Mouse (Mus musculus): ENCODE results near the gene Aes.

Gene Aes

DNA sequence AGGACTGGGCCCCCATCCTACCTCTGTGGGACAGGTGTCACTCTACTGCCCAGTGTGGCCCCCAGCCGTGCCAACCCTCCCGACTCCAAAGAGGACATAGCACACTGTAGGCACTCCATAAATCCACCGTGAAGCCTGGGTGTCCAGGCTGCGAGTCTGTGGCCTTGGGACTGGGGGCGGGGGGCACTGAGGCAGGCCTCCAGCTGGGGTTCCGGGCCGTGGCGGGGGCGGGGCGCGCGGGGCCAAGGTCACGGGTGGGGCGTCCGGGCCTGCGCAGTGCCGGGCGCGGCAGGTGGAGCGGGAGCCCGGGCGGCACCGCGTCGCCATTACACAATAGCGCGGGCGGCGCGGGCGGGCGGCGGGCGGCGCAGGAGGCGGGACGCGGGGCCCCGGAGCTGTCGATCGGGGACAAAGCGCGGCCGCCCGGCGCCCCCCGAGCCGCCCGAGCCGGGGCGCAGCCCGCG lies at the start of gene Aes:
Aes (plus strand) TSS at position 326 of the 464 bp plus-strand sequence.
- DNase-seq (ENCODE audit: extremely low spot score), result no peak

- DNase-seq (ENCODE audit: extremely low spot score), result no peak
Measured at GRCm38 (mm10) chr10:81510246-81510810, 49.0 kb upstream of the Aes start.

DNA sequence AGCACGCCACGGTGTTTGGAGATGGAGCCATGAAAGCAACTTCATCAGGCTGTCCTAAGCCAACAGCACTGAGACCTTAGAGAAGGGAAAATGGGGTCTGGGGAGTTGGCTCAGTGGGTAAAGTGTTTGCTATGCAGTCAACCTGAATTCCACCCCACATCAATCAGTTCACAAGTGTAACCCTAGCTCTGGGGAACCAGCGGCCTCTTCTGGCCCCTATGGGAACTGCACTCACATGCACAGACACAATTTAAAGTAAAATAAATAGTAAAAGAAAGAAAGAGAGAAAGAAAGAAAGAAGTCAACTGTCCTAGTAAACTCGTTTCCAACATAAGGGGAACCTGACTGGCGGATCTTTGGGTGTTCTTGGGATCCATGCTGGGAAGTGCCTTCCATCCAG lies 45.5 kb upstream of the Aes start:
- DNase-seq (ENCODE audit: extremely low spot score), result no peak

GRCm38 (mm10) chr10:81517227-81517626 lies 42.1 kb upstream of the Aes start:
- no peak for DNase-seq (ENCODE audit: extremely low spot score)

GRCm38 (mm10) chr10:81518546-81518945 lies 40.7 kb upstream of the Aes start:
- DNase-seq (ENCODE audit: extremely low spot score), result peak; percentile 50

GRCm38 (mm10) chr10:81519227-81519977 lies 39.9 kb upstream of the Aes start:
- no peak for DNase-seq (ENCODE audit: extremely low spot score)

DNA sequence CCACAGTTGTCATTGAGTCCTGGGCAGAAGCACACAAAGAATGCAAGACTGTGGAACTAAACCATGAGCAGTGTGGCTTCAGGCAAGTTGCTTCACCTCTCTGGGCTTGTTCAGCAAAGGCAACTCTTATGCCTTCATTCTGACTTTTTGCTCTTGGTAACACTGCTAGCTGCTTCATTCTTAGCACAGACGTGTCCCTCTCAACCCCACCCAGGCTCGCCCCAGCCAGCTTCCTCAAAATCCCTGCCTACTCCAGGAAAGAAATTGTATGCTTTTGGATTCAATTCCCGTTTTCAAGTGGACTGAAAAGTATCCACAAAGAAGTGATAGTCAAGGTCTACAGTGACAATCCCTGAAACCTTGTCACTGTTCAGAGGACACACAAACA lies 39.3 kb upstream of the Aes start:
- no peak for DNase-seq (ENCODE audit: extremely low spot score)

DNA sequence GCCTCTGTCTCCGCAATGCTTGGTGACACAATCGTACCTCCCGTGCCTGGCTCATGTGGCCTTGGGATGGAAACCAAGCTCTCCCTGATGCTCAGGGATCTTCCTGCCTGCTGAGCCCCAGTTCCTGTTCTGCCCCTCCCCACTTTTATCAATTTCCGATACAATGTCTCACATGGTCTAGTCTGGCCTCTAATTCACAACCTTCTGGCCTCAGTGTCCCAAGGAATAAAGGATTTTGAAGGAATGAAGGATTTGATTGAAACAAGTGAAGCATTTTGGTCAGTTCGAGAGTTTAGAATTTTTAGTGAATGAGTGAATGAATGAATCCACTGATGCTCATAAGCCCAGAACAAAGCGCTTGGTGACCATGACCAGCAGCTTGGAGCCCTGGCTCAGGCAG lies 36.1 kb upstream of the Aes start:
- no peak for DNase-seq (ENCODE audit: extremely low spot score)

- DNase-seq (ENCODE audit: extremely low spot score), result no peak
Measured at GRCm38 (mm10) chr10:81523570-81523969, 35.7 kb upstream of the Aes start.

- DNase-seq (ENCODE audit: extremely low spot score), result no peak
Measured at GRCm38 (mm10) chr10:81524051-81524605, 35.2 kb upstream of the Aes start, which contains the start of gene Gna15. Gene Gna15 (minus strand): TSS chr10:81524225.

DNA sequence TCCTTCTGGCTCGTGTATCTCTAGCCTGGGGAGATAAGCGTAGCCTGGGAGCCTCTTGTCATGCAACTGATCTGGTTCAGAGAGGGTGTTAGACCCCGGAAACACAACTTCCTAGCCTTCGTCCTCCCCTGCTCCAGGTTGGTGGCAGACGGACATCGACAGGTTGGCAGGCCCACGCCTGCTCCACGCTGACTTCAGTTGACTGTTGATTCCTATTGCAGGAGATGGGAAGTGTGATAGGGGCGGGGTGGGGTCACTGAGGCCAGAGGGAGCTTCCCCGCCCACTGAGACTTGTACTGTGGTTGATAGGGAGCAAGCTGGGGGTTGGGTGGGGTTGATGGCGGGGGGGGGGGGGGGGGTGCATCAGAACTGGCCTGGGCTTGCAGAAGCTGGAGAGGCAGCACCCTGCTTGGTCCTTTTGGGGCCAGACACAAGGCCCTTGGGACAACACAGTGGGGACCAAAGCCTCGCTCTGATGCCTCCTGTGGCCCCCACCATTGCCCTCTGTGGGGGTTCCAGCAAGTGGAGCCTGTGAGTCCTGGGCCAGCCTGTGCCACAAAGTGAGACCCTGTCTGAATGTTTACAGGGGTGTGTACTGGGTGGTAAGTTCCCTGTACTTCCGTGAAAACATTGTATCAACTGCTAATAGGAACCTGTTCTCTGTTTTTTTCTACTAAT lies 34.1 kb upstream of the Aes start:
- no peak for DNase-seq (ENCODE audit: extremely low spot score)

DNA sequence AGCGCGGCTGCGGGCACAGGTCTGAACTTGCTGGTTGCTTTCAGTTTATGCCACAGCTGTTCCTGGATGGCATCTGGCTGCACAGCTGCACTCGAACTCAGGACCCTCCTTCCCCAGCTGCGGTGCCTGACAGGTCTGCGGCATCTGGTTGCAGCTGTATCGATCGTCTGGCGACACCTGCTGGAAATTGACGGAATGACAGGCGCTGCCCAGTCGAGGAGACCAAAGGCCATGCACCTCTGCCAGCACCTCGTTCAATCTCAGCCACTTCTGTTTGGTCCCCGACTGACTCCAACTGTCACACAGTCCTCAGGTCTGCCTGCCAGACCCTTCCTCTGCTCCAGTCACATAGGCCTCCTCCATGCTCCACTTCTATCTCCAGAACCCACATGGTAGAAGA lies 32.5 kb upstream of the Aes start:
- peak; percentile 77 for DNase-seq (ENCODE audit: extremely low spot score)

DNA sequence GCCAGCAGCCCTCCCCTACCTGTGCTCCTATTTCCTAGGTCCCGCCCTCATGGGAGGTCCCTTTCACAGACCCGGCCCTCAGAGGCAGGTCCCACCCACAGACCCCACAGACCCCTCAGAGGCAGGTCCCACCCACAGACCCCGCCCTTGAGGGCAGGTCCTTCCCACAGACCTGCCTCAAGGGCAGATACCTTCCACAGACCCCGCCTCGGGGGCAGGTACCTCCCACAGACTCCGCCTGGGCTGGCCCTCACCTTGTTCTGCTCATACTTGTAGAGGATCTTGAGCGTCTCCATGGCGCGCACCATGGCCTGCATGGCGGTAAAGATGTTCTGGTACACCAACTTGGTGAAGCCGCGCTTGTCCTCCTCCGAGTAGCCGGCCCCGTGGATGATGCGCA lies 24.5 kb upstream of the Aes start:
- no peak for DNase-seq (ENCODE audit: extremely low spot score)

DNA sequence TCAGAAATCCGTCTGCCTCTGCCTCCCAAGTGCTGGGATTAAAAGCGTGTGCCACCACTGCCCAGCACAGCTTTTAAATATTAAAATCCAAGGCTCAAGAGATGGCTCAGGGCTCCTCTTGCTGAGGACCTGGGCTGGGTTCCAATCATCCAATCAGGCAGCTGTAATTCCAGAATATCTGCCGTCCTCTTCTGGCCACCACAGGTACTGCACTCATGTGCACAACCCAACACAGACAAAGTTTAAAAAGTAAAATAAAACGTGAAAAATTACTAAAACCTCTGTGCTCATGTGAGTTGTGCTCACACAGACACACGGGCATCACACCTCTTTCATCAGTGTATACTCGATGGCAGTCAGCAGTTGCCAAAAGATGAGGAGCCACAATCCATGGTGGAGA lies 22.6 kb upstream of the Aes start:
- DNase-seq (ENCODE audit: extremely low spot score), result no peak

DNA sequence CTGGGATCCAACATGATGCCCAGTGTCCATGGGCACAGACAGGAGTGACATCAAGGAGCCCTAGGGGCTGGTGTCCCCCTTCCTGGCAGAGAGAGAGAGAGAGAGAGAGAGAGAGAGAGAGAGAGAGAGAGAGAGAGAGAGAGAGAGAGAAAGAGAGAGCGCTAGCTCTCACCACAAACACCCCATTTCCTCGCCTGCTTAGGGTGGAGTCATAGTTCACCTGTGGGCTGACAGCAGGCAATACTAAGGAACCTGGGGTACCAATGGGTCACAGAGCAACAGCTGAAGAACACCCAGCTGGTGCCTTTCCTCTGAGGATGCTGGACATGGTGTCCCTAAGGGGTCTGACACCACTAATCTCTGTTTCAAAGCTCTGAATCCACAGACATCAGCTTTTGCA lies 21.9 kb upstream of the Aes start:
- no peak for DNase-seq (ENCODE audit: extremely low spot score)

DNA sequence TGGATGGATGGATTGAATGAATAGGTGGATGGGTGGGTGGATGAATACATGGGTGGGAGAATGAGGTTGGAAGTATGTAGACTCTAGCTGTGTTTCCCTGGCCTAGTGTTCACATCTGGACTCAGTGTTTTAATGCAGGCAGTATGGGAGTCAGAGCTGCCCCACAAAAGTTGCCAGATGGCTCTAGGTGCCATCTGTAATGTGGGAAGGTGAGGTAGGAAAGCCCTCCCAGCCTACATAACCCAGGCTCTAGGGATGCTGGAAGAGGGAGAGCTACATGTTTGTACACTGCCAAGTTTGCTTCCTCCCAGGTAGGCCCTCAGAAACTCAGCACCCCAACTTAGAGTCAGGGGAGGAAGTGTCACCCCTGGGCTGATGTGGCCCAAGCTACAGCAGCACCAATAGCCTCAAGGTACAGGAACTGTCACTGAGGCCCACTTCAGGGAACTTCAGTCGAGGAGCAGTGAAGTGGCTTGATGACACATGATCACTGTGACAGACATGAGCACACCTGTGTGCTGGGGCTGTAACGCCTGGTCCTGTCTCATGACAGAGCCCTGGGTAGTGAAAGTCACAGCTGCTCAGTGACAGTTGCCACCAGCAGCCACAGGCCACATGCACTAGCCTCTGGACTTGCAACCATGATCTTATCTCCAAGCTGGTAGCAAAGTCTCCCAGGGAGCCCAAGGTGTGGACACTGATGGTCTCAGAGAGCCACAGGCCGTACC lies 20.8 kb upstream of the Aes start:
- DNase-seq (ENCODE audit: extremely low spot score), result no peak

DNA sequence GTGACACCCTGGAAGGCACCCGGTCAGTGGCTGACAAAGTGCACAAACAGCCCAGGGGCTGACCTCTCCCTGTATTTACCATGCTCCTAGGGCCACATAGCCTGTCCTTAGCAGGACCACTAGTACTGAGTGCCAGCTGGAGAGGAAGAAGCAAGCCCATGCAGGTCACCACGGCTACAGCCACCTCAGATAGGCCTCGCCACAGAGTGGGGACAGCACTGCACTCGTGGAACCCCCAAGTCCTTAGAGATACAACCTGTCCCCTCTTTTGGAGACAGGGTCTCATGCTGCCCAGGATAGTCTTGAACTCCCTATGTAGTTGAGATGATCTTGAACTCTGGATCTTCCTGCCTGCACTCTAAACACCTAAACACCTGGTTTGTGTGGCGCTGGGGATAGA lies 17.9 kb upstream of the Aes start:
- no peak for DNase-seq (ENCODE audit: extremely low spot score)

GRCm38 (mm10) chr10:81541803-81542202 lies 17.5 kb upstream of the Aes start:
- DNase-seq (ENCODE audit: extremely low spot score), result no peak

- no peak for DNase-seq (ENCODE audit: extremely low spot score)
Measured at GRCm38 (mm10) chr10:81542727-81543460, 16.4 kb upstream of the Aes start.

DNA sequence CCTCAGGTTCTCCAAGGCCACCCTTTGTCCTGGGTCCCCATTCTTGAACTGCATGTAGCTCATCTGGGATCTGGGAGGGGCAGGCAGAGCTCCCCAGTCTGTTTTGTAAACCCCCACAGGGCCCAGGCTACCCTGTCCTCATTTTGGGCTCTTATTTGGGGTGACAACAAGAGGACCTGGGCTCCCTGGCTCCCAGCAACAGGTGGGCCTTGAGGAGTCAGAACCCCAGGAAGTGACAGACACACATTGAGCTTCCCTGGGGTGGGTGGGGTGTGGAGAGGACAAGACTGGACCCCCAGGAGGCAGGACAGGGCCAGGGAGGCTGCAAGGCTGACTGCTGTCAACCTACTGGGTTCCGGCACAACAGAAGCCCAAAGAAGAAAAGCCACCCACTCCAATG lies 15.7 kb upstream of the Aes start:
- DNase-seq (ENCODE audit: extremely low spot score), result no peak

All from embryo, embryonic 9.5 days (tissue).